Mouse (Mus musculus) midbrain, postnatal 0 days (tissue): ENCODE results near the gene Gm9774. TPM values are rescaled to one million over a fixed set of nuclear protein-coding genes. Genes with fewer than 3 reads are reported as not detected.

Experiments
- ATAC-seq: fragments of 200-750 bp; cut with Nextera tagmentation; 2 replicates; pipeline ENCODE4 v1.8.0; 2017; ENCODE audit warnings: moderate number of reproducible peaks, mild to moderate bottlenecking, moderate TSS enrichment, moderate library complexity; ENCODE audit not compliant: low FRiP score
- DNase-seq: peaks from one replicate; pipeline ENCODE4 v3.0.0-alpha.2; 2015; ENCODE audit warnings: low spot score
- H3K27ac ChIP-seq: fragments of 300-500 bp; sonication (generic); 2 replicates; pipeline ENCODE4 v1.5.1; 2014; ENCODE audit warnings: low read depth, mild to moderate bottlenecking, low read length, mixed read lengths
- H3K27me3 ChIP-seq: fragments of 300-500 bp; sonication (generic); 2 replicates; pipeline ENCODE4 v1.6.1; 2014; ENCODE audit warnings: low read length, control low read depth, mixed read lengths; ENCODE audit not compliant: insufficient read depth
- H3K36me3 ChIP-seq: fragments of 300-500 bp; sonication (generic); 2 replicates; pipeline ENCODE4 v1.6.1; 2014; ENCODE audit warnings: low read length, control low read depth, mixed read lengths; ENCODE audit not compliant: insufficient read depth
- H3K4me1 ChIP-seq: fragments of 300-500 bp; sonication (generic); 2 replicates; pipeline ENCODE4 v1.6.1; 2014; ENCODE audit warnings: mild to moderate bottlenecking, control low read depth, antibody characterized with exemption, low read length, mixed read lengths; ENCODE audit not compliant: insufficient read depth
- H3K4me2 ChIP-seq: fragments of 300-500 bp; sonication (generic); 2 replicates; pipeline ENCODE4 v1.6.1; 2014; ENCODE audit warnings: low read depth, mild to moderate bottlenecking, low read length, mixed read lengths; ENCODE audit not compliant: poor library complexity, severe bottlenecking
- H3K4me3 ChIP-seq: fragments of 300-500 bp; sonication (generic); 2 replicates; pipeline ENCODE4 v1.5.1; 2014; ENCODE audit warnings: low read depth, mild to moderate bottlenecking, low read length, moderate library complexity
- H3K9ac ChIP-seq: fragments of 300-500 bp; sonication (generic); replicated peaks from 2 replicates; pipeline ENCODE4 v1.6.1; 2014; ENCODE audit warnings: mild to moderate bottlenecking, low read length, moderate library complexity, mixed read lengths; ENCODE audit not compliant: poor library complexity, severe bottlenecking
- H3K9me3 ChIP-seq: fragments of 300-500 bp; sonication (generic); 2 replicates; pipeline ENCODE4 v1.6.1; 2016; ENCODE audit warnings: low read length, control low read depth
- CTCF ChIP-seq: IDR thresholded peaks from 2 replicates; pipeline ENCODE4 v1.5.1; 2016; ENCODE audit warnings: antibody characterized with exemption, mild to moderate bottlenecking
- WGBS: fragments of 180-500 bp; shearing (Covaris S2); extraction: QIAGEN DNeasy Blood & Tissue Kit; methylation state at CpG from one replicate; pipeline ENCODE4 v1.1.7; 2014; 5-methylcytosine and 5-hydroxymethylcytosine counted together
- polyA plus RNA-seq: library from polyadenylated mRNA; unstranded; fragments of >200 nt; fragmentation: Nextera tagmentation; extraction: Ambion mirVana; gene quantifications from 2 replicates; pipeline ENCODE4 v1.2.1, GENCODE M21; 2015
- total RNA-seq: library from RNA; depleted of rRNA; stranded (reverse); fragments of >200 nt; gene quantifications from 2 replicates; pipeline ENCODE4 v1.2.3, GENCODE M21; 2014; rRNA removed

Gene Gm9774
- total RNA-seq = 5.0 and 7.8 TPM in 2 replicates
- polyA plus RNA-seq = 9.5 and 11.4 TPM in 2 replicates

DNA sequence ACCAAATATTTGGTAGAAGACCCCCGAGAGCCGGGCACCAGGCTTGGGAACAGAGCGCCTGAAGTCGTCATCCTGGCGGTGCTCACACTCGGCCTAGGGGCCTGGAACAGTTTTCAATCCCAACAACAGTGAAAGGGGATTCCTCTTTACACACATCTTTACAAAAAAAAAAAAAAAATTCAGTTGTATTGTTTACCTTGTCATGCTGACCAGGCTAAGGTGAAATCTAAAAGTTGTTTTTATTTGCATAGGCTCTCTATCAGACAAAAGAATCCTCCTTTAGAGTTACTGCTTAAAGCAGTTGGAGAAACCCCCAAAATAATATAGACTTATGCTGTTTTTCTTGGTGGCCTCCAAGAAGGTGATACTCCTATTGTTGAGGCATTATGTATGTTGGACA is at the start of gene Gm9774:
Gene Gm9774 (minus strand): TSS at position 101 of the 400 bp plus-strand sequence.
- Histone ChIP-seq H3K27me3 (no peaks in the 10 kb centered on the region), H3K36me3 (no peaks in the 10 kb centered on the region), H3K4me2 (no peak within 1 kb of the TSS), H3K4me3 (no peak within 1 kb of the TSS), H3K4me1 (no peaks in the 10 kb centered on the region), H3K9ac (no peak within 1 kb of the TSS), H3K9me3 (no peaks in the 10 kb centered on the region), H3K27ac (no peak within 1 kb of the TSS)
- TF ChIP-seq CTCF = no peak
- ATAC-seq (no peak), DNase-seq (no peak)
- whole genome bisulfite sequencing = 93% methylated on average over 6 of the region's 6 CpGs

DNA sequence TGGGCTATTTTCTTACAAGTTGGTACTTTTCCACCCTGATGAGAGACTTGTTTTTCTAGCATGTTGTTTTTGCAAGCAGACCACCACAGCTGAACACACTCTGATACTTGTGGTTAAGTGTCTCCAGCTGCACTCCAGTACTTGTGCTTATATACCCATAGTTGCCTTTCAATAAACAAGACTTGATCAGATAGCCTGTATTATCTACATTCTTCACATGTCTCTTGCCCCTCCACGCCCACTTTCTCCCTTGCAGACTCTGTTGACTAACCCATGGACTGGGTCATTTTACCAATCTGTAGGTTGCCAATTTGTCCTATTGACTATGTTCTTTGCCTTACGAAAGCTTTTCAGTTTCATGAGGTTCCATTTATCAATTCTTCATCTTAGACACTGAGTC is 40.9 kb upstream of the Gm9774 start:
- DNase-seq = no peak
- no peaks in the 10 kb centered on the region for H3K27me3 ChIP-seq
- ATAC-seq = no peak
- no peaks in the 10 kb centered on the region for H3K9me3 ChIP-seq
- WGBS = 85% methylated on average over 2 of the region's 2 CpGs
- H3K36me3 ChIP-seq = no peaks in the 10 kb centered on the region
- no peaks in the 10 kb centered on the region for H3K4me1 ChIP-seq
- H3K4me3 ChIP-seq = no peak overlapping the region
- no peak for TF ChIP-seq CTCF
- H3K27ac ChIP-seq = no peak overlapping the region
- H3K4me2 ChIP-seq = no peak overlapping the region
- H3K9ac ChIP-seq = no peak overlapping the region

DNA sequence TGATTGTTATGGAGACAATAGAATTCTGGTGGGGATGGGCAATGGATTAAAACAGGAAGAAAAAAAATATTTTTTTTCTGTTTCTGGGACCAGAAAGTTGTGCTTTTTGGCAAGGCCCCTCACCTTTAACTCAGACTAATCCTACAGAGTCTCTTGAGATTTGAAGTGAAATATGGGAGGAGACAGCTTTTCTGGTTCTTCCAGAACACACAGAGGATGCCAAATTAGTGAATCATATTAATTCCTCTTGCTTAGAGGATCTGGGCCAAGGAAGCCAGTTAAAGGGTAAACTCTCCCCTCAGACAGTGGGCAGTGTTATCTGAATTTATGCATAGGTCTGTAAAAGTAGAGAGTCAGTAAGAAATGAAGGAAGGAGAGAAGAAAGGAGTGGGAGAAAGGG is 38.2 kb upstream of the Gm9774 start:
- no peak overlapping the region for H3K9ac ChIP-seq
- DNase-seq (peak; percentile 1), ATAC-seq (no peak)
- no peaks in the 10 kb centered on the region for H3K9me3 ChIP-seq
- no peak overlapping the region for H3K27ac ChIP-seq
- no peak for TF ChIP-seq CTCF
- H3K4me3 ChIP-seq = no peak overlapping the region
- H3K4me2 ChIP-seq = no peak overlapping the region
- H3K36me3 ChIP-seq = no peaks in the 10 kb centered on the region
- H3K4me1 ChIP-seq = no peaks in the 10 kb centered on the region
- no peaks in the 10 kb centered on the region for H3K27me3 ChIP-seq

DNA sequence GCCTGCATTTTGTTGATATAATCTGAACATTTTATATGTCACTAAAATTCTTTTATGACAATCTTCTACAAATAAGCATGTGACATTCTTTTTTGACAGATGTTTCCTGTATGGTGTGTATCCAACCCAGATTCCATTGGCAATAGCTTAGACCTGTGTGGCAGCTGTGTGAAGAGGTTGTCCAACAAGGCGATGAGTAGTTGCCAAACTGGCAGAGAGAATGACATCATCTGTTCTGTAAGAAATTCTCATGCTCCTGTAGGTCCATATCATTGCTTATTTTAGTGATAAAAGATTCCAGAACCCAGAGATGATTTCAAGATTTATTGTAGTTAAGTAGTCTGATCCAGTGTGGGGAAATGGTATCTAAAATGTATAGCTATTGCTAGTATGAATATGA is 37.4 kb upstream of the Gm9774 start:
- Histone ChIP-seq H3K9me3 (no peaks in the 10 kb centered on the region), H3K4me1 (no peaks in the 10 kb centered on the region), H3K9ac (no peak overlapping the region), H3K27ac (no peak overlapping the region), H3K27me3 (no peaks in the 10 kb centered on the region), H3K4me2 (no peak overlapping the region), H3K4me3 (no peak overlapping the region), H3K36me3 (no peaks in the 10 kb centered on the region)
- ATAC-seq = no peak
- peak; percentile 1 for DNase-seq
- WGBS = 94% methylated on average over 1 of the region's 1 CpGs
- no peak for TF ChIP-seq CTCF

DNA sequence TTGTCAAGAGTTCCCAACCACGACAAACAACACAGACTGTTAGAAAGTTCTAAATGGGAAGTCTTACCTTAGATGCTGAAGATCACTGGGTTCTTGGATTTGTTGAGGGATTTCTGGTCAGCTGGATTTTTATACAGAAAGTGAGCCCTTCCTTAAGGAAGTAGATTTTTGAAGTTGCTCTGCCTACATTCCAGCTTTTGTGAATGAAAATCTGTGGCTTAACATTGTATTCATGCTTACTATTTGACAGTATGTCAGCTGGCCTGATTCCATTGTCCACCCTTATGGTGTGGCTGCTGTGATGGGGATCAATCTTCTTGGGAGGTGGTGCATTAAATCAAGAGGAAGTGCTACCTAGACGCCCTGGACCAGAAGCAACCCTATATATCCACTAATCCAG is 29.4 kb upstream of the Gm9774 start, which contains the start of gene Sprr3:
Gene Sprr3 (minus strand): TSS at position 101 of the 400 bp plus-strand sequence.
- no peak for DNase-seq
- H3K4me3 ChIP-seq = no peak within 1 kb of the TSS
- no peak for ATAC-seq
- no peak for TF ChIP-seq CTCF
- no peaks in the 10 kb centered on the region for H3K27me3 ChIP-seq
- no peak within 1 kb of the TSS for H3K27ac ChIP-seq
- H3K9ac ChIP-seq = no peak within 1 kb of the TSS
- WGBS = 79% methylated on average over 2 of the region's 2 CpGs
- no peaks in the 10 kb centered on the region for H3K36me3 ChIP-seq
- H3K4me2 ChIP-seq = no peak within 1 kb of the TSS
- no peaks in the 10 kb centered on the region for H3K9me3 ChIP-seq
- H3K4me1 ChIP-seq = no peaks in the 10 kb centered on the region

DNA sequence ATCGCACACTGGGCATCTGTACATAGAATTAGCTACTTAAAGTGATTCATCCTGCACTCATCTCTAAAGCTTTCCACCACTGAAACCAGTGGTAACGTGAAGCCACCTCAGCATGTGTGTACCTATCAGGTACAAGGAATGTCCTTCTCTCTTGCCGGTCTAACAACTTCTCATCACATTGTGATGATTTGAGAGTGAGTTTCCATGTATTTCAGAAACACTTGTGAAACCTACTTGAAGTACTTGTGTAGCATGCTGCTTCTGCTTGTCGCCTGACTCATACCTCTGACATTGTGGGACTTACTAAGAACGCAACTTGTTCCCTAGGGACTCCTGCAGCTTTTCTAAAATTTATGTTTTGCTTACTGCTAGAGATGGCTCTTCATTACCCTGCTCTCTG is 25.9 kb upstream of the Gm9774 start:
- H3K9me3 ChIP-seq = no peaks in the 10 kb centered on the region
- H3K9ac ChIP-seq = no peak overlapping the region
- DNase-seq (no peak), ATAC-seq (no peak)
- H3K4me3 ChIP-seq = no peak overlapping the region
- 85% methylated on average over 5 of the region's 5 CpGs for WGBS
- TF ChIP-seq CTCF = no peak
- no peaks in the 10 kb centered on the region for H3K36me3 ChIP-seq
- H3K27ac ChIP-seq = no peak overlapping the region
- H3K4me2 ChIP-seq = no peak overlapping the region
- no peaks in the 10 kb centered on the region for H3K27me3 ChIP-seq
- no peaks in the 10 kb centered on the region for H3K4me1 ChIP-seq
